Mouse (Mus musculus): ENCODE data around the gene Mrpl52. TPM values are rescaled to one million over a fixed set of nuclear protein-coding genes. Genes with fewer than 3 reads are reported as not detected.

Gene Mrpl52
- total RNA-seq (2023; ENCODE audit: inconsistent age) = 88.1 to 99.8 TPM (median 93.2 TPM) in 4 replicates

DNA sequence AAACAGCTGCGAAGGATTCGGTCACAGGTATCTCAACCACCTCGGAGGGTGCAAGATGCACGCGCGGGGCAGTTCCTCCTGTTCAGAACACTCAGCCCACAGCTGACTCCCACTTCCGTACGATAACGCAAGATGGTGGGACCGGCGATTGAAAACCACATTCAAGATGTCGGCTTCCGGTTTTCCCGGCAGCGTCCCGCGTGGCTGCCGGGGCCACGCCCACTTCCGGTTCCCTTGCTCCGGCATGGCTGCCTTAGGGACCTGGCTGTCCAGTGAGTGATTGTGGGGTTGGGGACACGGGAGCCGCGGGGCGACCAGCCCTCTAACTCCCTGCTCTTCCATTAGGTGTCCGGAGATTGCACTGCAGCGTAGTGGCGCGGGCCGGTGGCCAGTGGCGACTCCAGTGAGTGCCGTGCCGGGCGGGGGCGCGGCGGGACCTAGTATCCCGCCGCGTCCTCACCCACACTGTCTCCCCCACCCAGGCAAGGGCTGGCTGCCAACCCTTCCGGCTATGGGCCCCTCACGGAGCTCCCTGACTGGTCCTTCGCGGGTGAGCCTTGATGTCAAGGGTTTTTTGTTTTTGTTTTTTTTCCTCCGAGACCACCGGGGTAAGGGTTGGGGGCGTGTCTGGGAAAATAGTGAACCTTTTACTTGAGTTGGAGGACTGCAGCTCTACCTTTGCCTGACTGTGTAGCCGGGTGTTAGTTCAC, at the start of gene Mrpl52:
Gene Mrpl52 (plus strand): TSS at position 221 of the 710 bp plus-strand sequence.

GRCm38 (mm10) chr14:54417623-54418081, 9.1 kb upstream of the Mrpl52 start, which contains the start of gene Slc7a7:
Gene Slc7a7 (minus strand): TSS chr14:54417780.

GRCm38 (mm10) chr14:54431334-54432077, 4.8 kb downstream of the Mrpl52 start, which contains the start of gene Mmp14:
Gene Mmp14 (plus strand): TSS chr14:54431612.

GRCm38 (mm10) chr14:54463959-54464292, 37.2 kb downstream of the Mrpl52 start, which contains the start of gene Lrp10:
Gene Lrp10 (plus strand): TSS chr14:54464137.

GRCm38 (mm10) chr14:54475941-54476844, 49.5 kb downstream of the Mrpl52 start, which contains the start of gene Rem2:
Gene Rem2 (plus strand): TSS chr14:54476100.

Other genes starting within 250 kb of the Mrpl52 start
- gene Dad1, start 172.8 kb upstream of the Mrpl52 start, total RNA-seq (2023; ENCODE audit: inconsistent age) = 134 to 156 TPM (median 143 TPM) in 4 replicates
- gene Abhd4, start 172.7 kb upstream of the Mrpl52 start, total RNA-seq (2023; ENCODE audit: inconsistent age) = 8.0 to 11.5 TPM (median 9.6 TPM) in 4 replicates
- 0.10 to 0.36 TPM (median 0.12 TPM) in 3 of 4 replicates, not detected in the other for gene Olfr49, start 142.0 kb upstream of the Mrpl52 start, total RNA-seq (2023; ENCODE audit: inconsistent age)
- 81.9 to 88.9 TPM (median 83.2 TPM) in 4 replicates for gene Oxa1l, start 66.1 kb upstream of the Mrpl52 start, total RNA-seq (2023; ENCODE audit: inconsistent age)
- gene Slc7a7, start 9.1 kb upstream of the Mrpl52 start, total RNA-seq (2023; ENCODE audit: inconsistent age) = 7.1 to 10.6 TPM (median 8.9 TPM) in 4 replicates
- 0.33 to 1.7 TPM (median 1.6 TPM) in 4 replicates for gene Mmp14, start 4.7 kb downstream of the Mrpl52 start, total RNA-seq (2023; ENCODE audit: inconsistent age)
- gene Lrp10, start 37.2 kb downstream of the Mrpl52 start, total RNA-seq (2023; ENCODE audit: inconsistent age) = 180 to 202 TPM (median 185 TPM) in 4 replicates
- 1.1 to 2.1 TPM (median 1.4 TPM) in 4 replicates for gene Rem2, start 49.2 kb downstream of the Mrpl52 start, total RNA-seq (2023; ENCODE audit: inconsistent age)
- gene Prmt5, start 90.6 kb downstream of the Mrpl52 start, total RNA-seq (2023; ENCODE audit: inconsistent age) = 31.8 to 42.2 TPM (median 34.2 TPM) in 4 replicates
- gene Haus4, start 127.7 kb downstream of the Mrpl52 start, total RNA-seq (2023; ENCODE audit: inconsistent age) = 10.7 to 13.0 TPM (median 12.2 TPM) in 4 replicates
- gene Ajuba, start 150.6 kb downstream of the Mrpl52 start, total RNA-seq (2023; ENCODE audit: inconsistent age) = 0.18 to 0.32 TPM in 2 of 4 replicates, not detected in the others
- gene 4931414P19Rik, start 179.1 kb downstream of the Mrpl52 start, total RNA-seq (2023; ENCODE audit: inconsistent age) = 5.1 to 9.3 TPM (median 6.8 TPM) in 4 replicates
- 55.7 to 68.6 TPM (median 59.9 TPM) in 4 replicates for gene Psmb5, start 191.1 kb downstream of the Mrpl52 start, total RNA-seq (2023; ENCODE audit: inconsistent age)
- not detected in 4 replicates for gene Psmb11, start 194.5 kb downstream of the Mrpl52 start, total RNA-seq (2023; ENCODE audit: inconsistent age)
- not detected in 4 replicates for gene Gm17606, start 214.0 kb downstream of the Mrpl52 start, total RNA-seq (2023; ENCODE audit: inconsistent age)
- 3.8 to 6.9 TPM (median 4.5 TPM) in 4 replicates for gene Cdh24, start 214.5 kb downstream of the Mrpl52 start, total RNA-seq (2023; ENCODE audit: inconsistent age)

Measured in B cell, adult (primary cell).